Mouse (Mus musculus) embryonic fibroblast, embryonic 13.5 days (primary cell): Measurements from ENCODE around the gene Plscr4.

Source experiments
- CTCF ChIP-seq: IDR thresholded peaks from 2 replicates; pipeline ENCODE4 v1.5.1; 2011; ENCODE audit warnings: mild to moderate bottlenecking, control low read depth, low read length, moderate library complexity, borderline replicate concordance; ENCODE audit not compliant: insufficient read depth
- POLR2A ChIP-seq: IDR thresholded peaks from 2 replicates; pipeline ENCODE4 v1.6.1; 2011; ENCODE audit warnings: low read depth, mild to moderate bottlenecking, control low read depth, low read length, moderate library complexity

GRCm38 (mm10) chr9:92412045-92412444, 45.1 kb upstream of the Plscr4 start:
- TF ChIP-seq CTCF (no peak), POLR2A (no peak)
